Mouse (Mus musculus) frontal cortex, postnatal 25 days (tissue): Measurements from ENCODE around the gene Acer3.

Source experiments
- DNase-seq, 2 experiments: peaks; one replicate each; pipeline ENCODE4 v3.0.0; 2022; ENCODE audit warnings: low spot score in 2 of 2

Gene Acer3

DNA sequence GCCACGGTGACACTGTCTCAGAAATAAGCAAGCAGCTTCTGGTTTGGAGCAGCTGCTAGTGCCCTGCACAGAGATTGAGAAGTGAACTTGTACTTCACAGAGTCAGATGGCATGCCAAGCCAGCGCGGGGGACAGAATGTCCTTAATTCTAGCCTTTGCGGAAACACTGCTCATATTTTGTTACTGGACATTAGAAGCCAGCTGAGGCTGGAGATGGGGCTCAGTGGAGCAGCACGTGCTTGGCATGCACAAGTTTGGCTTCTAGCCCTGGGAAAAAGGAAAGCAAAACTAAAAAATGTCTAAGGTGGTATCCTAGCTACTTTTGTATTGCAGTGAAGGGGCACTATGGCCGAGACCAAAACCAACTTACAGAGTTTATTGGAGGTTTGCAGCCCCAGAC, 135.7 kb downstream of the Acer3 start:
- DNase-seq, result no peak

DNA sequence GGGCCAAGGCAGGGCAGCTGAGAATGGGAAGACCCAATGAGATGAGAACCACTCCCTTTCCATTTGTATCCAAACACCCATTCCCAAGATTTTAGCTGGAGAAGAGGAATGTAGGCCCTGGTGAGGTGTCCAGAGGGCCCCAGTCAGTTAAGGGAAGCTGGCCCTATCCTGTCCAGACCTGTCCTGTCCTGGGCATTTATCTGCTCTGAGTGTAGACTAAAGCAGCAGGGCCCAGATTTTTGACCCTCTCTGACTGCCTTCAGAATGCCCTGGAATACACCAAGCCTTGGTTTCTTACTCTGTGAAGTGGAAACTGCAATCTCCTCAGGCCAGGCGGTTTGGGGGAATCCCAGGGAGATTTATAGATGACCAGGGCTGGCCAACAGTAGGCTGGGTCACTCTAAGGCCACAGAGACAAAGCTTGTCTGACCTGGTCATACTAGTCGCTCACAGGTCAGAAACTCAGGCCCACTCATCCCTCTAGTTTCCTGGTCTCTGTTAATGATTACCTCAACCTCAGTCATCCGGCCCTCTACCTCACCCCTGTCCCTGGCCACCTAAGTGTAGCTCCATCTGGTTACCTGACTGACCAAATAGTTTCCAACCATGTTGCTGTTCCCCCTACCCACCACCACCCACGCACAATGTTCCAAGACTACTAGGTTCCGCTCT, 142.3 kb downstream of the Acer3 start:
- DNase-seq, result no peak

DNA sequence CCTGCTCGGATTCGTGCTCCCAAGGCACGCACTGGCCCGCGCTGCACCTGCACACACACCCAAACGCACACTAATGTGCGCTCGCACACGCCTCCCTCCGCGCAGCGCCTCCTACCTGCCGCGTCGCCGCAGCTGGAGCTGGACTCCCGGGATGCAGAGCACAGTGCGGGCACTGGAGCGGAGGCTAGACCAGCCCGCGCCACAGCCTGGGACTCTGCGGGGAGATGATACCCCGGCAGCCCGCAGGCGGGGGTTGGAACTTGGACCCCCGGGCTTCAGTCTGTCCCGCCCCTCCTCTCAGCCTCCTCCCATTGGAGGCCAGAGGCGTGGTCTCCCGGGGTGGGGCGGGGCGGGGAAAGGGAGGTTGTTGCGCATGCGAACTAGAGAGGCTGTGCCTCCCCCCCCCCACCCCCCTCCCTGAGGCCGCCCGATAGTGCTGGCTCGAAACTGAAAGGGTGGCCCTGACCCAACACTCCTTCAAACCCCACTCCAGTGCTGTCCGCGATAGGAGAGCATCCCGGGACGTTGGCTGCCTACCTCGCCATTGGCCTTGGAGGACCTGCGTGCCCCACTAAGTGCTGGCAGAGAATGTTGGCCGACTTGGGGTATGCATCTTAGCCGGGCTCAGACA, 143.0 kb downstream of the Acer3 start, which contains the start of gene Capn5:
Gene Capn5, minus strand, starts transcription at position 346 of the 631 bp plus-strand sequence.
- DNase-seq, result no peak

DNA sequence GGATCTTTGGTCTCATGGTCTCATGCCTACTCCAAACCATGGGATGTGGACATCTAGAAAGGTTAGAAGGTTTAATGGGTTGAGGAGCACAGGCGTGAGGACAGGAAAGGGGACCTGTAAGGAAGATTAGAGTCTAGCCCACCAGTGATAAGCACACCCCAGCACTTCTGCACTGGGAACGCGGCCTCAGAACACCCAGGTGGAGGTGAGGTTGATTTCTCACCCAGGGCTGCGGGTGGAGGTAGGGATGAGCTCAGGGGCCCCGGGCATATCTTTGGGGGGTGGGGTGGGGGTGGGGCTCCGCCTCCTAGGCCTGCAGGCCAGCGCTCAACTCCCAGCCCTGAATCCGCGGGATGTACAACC, 143.5 kb downstream of the Acer3 start:
- no peak for DNase-seq

DNA sequence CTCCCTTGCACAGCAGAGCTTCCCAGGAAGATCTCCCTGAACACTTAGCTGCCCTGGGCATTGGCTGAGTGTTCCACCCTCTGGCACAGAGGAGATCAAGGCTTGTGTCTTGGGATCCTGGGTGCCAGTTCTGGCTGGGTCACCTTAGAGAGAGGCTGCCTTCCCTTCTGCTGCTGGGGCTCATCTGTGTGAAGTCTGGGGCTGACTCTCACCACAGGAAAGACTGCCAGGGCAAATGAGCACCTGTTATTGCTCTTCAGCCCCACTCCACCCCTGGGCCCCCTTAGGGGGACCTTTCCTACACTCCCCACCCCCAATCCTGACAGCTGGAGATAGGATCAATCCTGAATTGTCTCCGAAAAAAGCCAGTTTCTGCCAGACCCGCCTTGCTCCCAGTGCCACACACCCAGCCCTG, 143.9 kb downstream of the Acer3 start:
- DNase-seq, result no peak

DNA sequence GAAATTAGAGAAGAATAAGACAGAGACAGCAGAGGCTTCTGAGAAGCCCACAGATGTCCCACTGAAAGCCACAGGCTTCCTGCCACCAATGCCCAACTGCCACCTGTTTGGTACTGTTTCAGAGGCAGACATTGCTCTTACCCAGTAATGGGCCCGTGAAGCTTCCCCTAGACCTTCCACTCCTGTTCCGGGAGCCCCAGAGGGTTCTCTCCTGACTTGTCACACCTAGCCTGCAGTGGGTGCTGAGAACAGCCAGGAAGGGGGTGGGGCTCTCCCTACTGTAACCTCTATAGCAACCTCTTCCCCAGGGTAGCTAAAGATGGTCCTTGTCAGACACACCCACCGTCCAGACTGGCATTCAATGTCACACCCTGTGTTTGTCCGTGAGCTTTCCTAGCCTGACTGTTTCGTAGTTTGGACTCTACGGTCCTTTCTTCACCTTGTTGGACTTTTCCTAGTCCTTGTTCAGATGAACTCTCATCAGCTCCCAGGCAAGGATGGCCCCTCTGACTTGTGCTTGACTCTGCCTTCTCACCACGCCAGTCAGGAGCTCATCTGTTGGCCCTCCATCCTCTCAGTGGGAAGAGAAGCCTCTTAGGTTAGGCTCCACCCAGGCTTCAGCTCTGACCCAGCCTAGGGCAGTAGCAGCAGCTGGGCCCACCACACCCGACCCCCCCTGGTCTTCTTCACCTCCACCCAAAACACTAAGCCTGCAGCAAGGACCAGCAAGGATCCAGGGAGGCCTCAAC, 144.5 kb downstream of the Acer3 start:
- no peak for DNase-seq

DNA sequence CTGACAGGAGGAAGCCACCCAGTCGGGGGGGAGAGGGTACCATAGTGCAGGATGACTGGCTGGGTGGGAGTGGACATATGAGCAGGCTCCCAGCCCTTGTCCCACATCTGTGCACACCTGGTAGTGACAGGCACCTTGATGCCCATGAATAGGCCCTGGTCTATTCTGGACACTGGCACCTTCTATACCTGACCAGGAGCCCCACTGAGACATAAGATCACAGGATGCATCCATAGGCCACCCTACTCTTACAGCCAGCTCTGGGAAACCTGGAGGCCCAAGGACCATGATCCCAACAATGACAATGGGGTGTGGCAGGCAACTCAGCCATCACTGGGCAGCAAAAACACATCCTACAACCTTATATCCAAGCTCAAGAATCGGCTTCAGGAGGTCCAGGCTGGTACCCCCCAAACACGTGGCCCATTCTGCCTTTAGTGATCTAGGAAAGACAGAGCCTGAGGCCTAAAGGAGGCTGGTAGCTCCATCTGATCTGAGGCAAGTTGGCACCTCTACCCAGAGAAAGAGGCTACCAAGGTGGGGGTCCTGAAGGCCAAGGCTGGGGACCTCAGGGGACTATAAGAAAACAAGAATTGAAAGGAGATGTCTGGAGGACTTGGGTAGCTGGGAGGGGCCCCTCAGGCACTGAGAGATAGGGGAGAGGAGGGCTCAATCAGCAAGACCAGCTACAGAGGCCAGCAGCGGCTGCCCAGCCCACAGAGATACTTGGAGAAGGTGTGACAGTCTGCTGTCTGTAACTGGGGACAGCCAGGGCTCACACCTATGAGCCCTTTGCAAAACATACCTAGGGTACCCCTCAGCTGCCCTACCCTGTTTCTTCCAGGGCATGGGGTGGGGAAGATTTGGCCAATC, 145.9 kb downstream of the Acer3 start:
- DNase-seq, result no peak

DNA sequence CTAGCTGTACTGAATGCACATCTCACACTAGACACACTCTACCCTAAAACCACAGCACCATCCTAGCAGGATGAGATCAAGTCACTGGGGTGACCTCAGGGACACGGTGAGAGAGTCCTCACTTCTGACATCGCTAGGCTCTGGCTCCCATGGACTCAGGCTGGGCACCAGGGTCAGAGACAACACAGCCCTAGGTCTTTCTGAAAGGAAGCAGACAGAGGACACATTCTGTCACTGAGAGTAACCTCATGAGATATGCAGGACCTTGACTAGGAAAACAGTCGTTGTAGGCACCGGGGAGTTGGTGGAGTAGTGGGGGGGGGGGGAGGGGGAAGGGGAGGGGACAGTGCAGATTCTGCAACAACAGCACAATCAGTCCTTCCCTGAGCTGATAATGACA, 147.6 kb downstream of the Acer3 start:
- DNase-seq, result no peak

DNA sequence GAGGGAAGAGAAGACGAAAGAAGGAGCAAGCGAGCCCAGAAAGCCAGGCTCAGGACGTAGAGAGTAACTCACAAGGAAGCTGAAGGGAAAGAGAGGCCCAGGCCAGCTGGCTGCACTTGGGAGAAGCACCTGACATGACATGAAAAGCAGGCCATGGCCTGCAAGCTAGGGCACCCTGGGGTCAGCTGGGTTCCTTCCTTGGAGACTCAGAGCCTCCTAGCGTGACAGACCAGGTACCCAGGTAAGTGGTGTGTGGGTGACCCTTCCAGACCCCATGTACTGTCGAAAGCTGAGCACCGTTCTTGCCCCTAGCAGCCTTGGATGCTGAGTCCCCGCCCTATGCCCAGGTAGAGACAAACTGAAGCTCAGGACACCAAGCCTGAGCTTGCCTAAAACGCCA, 148.3 kb downstream of the Acer3 start:
- DNase-seq, result no peak

DNA sequence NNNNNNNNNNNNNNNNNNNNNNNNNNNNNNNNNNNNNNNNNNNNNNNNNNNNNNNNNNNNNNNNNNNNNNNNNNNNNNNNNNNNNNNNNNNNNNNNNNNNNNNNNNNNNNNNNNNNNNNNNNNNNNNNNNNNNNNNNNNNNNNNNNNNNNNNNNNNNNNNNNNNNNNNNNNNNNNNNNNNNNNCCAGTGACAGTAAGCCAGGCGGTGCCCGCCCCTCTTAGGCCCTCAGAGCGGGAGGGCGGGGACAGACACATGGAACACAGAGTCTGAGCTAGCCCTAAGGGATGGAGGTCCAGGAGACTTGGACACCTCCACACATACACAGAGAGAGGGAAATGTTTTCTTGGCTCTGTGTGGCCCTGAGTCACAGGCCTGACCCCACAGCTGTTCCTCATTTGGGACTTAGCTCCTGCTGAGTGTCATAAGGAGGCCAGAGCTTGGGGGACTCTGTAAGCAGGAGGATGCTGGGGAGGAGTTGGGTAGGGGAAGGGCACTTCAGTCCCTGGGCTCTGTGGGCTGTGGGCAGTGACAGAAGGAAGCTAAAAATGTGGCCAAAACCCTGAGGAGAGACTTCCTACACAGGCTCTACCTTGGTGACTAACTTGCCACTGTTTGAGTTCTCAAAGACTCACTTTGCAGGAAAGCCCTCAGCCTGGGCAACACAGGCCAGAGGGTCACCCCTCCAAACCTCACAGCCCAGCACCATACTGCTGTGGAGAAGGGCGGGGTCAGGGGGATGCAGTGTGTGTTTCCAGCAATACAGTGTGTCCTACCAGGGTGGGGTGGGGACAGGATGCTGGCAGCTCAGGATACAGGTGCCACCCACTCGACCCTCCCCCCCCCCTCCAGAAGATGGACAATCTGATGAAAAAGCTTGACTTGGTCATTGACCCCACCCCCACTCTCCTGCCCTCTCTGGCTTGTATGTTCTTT, 149.6 kb downstream of the Acer3 start:
- no peak for DNase-seq

DNA sequence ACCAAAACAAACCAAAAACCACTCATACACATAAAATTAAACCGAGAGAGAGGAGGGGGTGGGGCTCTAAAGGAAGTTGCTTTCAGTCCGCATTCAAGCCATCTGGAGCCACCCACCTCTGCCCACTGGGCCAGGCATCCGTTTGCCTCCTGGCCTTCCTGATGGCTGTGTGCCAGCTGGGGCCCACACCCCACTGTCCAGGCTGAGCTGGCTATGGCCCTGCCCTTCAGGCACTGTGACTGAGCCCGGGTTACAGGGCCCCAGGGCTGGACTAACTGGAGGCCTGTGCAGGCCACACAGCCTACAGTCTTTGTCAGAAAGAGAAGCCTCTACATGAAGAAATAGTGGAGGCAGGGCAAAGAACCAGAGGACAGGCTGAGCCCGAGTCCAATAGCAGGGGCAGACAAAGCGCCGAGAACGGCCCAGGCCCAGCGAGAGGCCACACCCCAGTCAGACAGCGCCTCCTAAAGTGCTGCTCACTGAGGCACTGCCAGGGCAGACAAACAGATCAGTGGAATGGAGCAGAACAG, 155.9 kb downstream of the Acer3 start:
- no peak for DNase-seq

DNA sequence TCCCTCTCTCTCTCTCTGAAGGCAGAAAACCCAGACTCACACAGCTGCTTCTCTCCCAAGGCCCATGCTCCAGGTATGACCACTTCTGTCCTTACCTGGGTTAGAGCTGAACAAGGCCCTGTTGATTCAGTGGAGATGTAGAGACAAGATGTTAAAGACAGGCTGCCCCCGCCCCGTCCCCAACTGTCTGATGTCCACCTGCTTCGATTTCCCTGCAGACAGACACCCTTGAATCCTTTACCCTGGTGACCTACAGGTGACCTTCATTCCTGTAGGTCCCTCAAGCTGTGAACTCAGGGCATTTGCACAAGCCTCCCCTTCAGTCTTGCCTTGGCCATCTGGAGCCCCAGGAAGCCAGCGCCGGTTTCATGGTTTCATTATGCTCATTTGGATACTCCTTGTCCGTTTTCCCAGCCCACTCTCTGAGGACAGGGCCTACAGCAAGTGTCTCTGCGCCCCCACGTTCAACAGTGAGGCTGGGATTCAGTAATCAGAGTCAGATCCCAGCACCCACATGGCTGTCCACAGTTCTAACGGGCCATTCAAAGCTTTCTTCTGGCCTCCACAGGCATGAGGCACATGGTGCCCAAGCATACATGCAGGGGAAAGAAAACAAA, 156.5 kb downstream of the Acer3 start:
- no peak for DNase-seq

DNA sequence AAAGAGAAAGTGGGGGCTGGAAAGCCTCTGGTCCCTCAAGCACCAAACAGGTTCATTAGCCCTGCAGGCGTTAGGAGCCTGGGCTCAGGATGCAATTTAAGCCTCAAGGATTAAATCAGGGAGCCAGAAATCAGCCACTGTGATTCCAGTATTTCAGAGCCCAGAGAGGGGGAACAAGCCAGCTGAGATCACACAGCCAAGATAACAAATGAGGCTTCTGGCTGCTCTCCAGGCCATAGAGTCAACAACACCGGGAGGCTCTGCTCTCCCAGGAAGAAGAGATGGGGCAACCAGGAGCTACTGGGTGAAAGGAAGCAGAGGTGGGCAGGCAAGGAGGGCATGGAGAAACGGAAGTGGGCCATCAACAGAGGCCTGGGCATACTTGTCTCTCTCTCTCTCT, 157.3 kb downstream of the Acer3 start:
- no peak for DNase-seq

DNA sequence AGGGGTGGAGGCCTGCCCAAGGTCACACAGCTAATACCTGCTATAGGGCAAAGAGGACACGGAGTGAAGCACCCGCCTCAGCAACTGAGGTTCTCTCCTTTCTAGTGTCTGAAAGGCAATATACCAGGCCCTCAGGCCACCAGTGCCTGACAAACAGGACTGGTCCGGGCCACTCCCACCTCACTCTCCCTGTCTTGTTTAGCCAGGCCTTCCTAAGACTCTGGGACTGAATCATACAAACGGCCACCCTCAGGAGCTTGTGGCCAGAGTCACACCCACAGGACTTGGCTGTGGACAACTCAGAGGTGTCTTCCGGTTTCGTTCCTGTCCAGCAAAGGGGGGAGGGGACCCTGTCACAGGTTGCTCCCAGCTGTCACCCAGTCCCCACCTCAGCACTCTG, 158.8 kb downstream of the Acer3 start:
- no peak for DNase-seq

DNA sequence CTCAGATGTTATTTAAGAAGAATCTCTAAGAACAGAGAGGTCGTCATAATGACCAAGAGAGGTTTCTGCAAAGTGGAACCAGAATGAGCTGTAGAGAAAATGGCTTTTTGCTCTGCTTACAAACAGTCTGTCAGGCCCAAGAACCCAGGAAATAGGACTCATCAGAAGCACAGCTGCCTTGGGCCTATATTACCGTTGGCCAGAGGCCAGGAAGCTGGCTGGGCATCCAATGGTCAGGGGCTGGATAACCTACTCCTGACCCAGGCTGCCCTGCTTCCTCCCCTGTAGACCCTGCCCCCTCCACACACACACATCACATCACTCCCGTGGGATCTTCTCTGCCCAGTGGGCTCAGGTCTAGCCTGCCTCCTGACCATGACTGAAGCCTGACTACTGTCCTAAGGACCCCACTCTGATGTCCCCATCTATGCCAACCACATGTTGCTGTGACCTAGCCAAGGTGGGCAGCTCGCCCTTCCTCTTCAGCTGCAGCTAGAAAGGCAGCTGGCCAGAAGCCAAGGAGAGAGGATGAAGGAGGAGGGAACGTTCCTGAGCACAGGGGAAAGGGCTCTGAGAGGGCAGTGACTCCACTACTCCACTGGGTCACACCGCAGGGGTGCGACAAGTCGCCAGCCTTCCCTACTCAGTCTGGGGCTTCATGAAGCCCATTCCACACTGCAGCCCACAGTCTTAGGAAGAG, 160.8 kb downstream of the Acer3 start:
- DNase-seq, result no peak

DNA sequence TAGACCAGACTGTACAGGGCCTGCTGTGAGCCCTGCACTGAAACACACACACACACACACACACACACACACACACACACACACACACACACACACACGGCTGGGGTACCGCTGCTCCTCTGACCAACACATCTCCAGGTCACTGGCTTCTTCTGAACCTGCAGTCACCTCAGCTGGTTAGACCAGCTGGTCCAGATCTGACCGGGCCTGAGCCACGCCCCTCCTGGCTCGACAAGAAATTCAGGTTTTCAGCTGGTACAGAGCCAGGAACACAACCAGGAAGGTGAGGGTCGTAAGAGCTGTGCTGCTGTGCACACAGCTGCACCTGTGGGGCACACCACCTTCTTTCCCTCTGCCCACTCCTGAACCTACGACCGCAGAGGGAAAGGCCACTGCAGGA, 162.5 kb downstream of the Acer3 start:
- no peak for DNase-seq

DNA sequence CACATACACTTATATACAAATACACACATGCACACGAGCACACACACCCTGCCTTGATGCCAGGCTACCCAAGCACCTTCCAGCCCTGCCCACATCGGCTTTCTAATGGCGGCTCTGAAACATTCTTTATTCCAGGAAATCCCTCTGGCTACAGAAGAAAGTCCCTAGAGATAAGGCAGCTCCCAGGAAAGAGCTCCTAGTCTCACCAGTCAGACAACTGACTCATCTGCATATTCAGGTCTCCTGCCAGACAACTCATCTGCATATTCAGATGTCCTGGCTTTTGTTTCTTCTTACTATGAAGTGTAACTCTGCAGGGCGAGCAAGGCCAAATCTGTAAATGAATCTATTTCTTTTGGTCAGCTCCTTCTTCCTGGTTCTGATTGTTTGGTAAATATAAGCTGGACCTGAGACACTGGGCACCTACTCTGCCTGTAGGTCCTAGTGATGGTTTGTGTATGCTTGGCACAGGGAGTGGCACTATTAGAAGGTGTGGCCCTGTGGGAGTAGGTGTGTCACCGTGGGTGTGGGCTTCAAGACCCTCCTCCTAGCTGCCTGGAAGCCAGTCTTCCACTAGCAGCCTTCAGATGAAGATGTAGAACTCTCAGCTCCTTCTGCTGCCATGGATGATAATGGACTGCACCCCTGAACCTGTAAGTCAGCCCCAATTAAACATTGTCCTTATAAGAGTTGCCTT, 163.2 kb downstream of the Acer3 start:
- no peak for DNase-seq
